Mouse (Mus musculus): ENCODE results near the gene Tnr. TPM values are rescaled to one million over a fixed set of nuclear protein-coding genes. Genes with fewer than 3 reads are reported as not detected.

Gene Tnr
- polyA plus RNA-seq (2012; rRNA removed): 0.03 TPM in 2 replicates

DNA sequence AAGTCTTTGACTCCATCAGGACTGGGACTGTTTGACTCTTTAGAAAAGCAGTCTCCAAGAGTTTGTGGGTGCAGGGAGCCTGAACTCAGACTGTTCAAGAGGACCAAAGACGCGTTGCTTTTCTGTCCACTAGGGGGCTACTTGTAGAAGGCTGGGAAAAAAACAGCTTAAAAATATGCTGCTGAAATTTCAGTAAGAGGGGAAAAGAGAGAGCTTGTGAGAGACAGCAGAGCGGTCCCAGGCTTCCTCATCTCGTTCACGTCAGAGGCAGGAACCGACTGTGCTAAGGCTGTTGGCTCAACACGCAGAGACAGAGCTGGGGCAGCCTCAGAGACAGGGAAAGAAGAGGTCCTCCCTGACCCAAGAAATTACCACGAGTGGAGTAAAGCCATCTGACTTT lies at the start of gene Tnr:
TSS of gene Tnr (plus strand) at position 192 of the 400 bp plus-strand sequence.
- Histone ChIP-seq H3K27me3 (replicated peaks; ENCODE audit: control insufficient read depth, insufficient read depth, low read length) (no peaks in the 10 kb centered on the region), H3K4me3 (ENCODE audit: insufficient read depth, low read depth, low read length) (no peak within 1 kb of the TSS), H3K27ac (ENCODE audit: insufficient read depth, low read depth, low read length) (no peak within 1 kb of the TSS), H3K36me3 (ENCODE audit: control insufficient read depth, insufficient read depth, low read length) (no peaks in the 10 kb centered on the region), H3K4me1 (ENCODE audit: control insufficient read depth, insufficient read depth, low read length) (no peaks in the 10 kb centered on the region)
- TF ChIP-seq CTCF (conservative IDR thresholded peaks at IDR 0.05; ENCODE audit: insufficient read depth, insufficient read length, low read depth, low read length) (0 out of 2 replicates have a peak, but pooled peaks have one; percentile 15), POLR2A (IDR thresholded peaks at IDR 0.05; ENCODE audit: low read depth, low read length) (no peak)
- DNase-seq: peak; percentile 42
- WGBS: 2% methylated on average over 8 of the region's 8 CpGs

- 78% methylated on average over 4 of the region's 4 CpGs for WGBS
- Histone ChIP-seq H3K27ac (ENCODE audit: insufficient read depth, low read depth, low read length) (no peak overlapping the region), H3K27me3 (replicated peaks; ENCODE audit: control insufficient read depth, insufficient read depth, low read length) (no peaks in the 10 kb centered on the region), H3K36me3 (ENCODE audit: control insufficient read depth, insufficient read depth, low read length) (no peaks in the 10 kb centered on the region), H3K4me3 (ENCODE audit: insufficient read depth, low read depth, low read length) (no peak overlapping the region), H3K4me1 (ENCODE audit: control insufficient read depth, insufficient read depth, low read length) (no peaks in the 10 kb centered on the region)
- no peak for TF ChIP-seq CTCF (conservative IDR thresholded peaks at IDR 0.05; ENCODE audit: insufficient read depth, insufficient read length, low read depth, low read length)
- TF ChIP-seq POLR2A (IDR thresholded peaks at IDR 0.05; ENCODE audit: low read depth, low read length): no peak
- no peak for DNase-seq
Measured at GRCm38 (mm10) chr1:159489853-159490435, 33.6 kb upstream of the Tnr start.

- Histone ChIP-seq H3K4me1 (ENCODE audit: control insufficient read depth, insufficient read depth, low read length) (no peaks in the 10 kb centered on the region), H3K4me3 (ENCODE audit: insufficient read depth, low read depth, low read length) (no peak overlapping the region), H3K36me3 (ENCODE audit: control insufficient read depth, insufficient read depth, low read length) (no peaks in the 10 kb centered on the region), H3K27me3 (replicated peaks; ENCODE audit: control insufficient read depth, insufficient read depth, low read length) (no peaks in the 10 kb centered on the region; the same call in 1 of the 2 replicates), H3K27ac (ENCODE audit: insufficient read depth, low read depth, low read length) (no peak overlapping the region)
- TF ChIP-seq POLR2A (IDR thresholded peaks at IDR 0.05; ENCODE audit: low read depth, low read length) (no peak), CTCF (conservative IDR thresholded peaks at IDR 0.05; ENCODE audit: insufficient read depth, insufficient read length, low read depth, low read length) (no peak)
- DNase-seq: no peak
- WGBS: 73% methylated on average over 4 of the region's 4 CpGs
Measured at GRCm38 (mm10) chr1:159492536-159492935, 31.0 kb upstream of the Tnr start.

GRCm38 (mm10) chr1:159493720-159494499 lies 29.7 kb upstream of the Tnr start:
- no peaks in the 10 kb centered on the region for H3K4me1 ChIP-seq (ENCODE audit: control insufficient read depth, insufficient read depth, low read length)
- TF ChIP-seq POLR2A (IDR thresholded peaks at IDR 0.05; ENCODE audit: low read depth, low read length): no peak
- no peak for TF ChIP-seq CTCF (conservative IDR thresholded peaks at IDR 0.05; ENCODE audit: insufficient read depth, insufficient read length, low read depth, low read length)
- peak; percentile 15 for DNase-seq
- H3K27me3 ChIP-seq (replicated peaks; ENCODE audit: control insufficient read depth, insufficient read depth, low read length): no peaks in the 10 kb centered on the region; the same call in 1 of the 2 replicates
- H3K27ac ChIP-seq (ENCODE audit: insufficient read depth, low read depth, low read length): no peak overlapping the region
- H3K4me3 ChIP-seq (ENCODE audit: insufficient read depth, low read depth, low read length): no peak overlapping the region
- 58% methylated on average over 5 of the region's 5 CpGs for WGBS
- H3K36me3 ChIP-seq (ENCODE audit: control insufficient read depth, insufficient read depth, low read length): no peaks in the 10 kb centered on the region

GRCm38 (mm10) chr1:159498236-159498635 lies 25.3 kb upstream of the Tnr start:
- Histone ChIP-seq H3K36me3 (ENCODE audit: control insufficient read depth, insufficient read depth, low read length) (no peaks in the 10 kb centered on the region), H3K4me3 (ENCODE audit: insufficient read depth, low read depth, low read length) (no peak overlapping the region), H3K27ac (ENCODE audit: insufficient read depth, low read depth, low read length) (no peak overlapping the region), H3K4me1 (ENCODE audit: control insufficient read depth, insufficient read depth, low read length) (no peaks in the 10 kb centered on the region), H3K27me3 (replicated peaks; ENCODE audit: control insufficient read depth, insufficient read depth, low read length) (no peaks in the 10 kb centered on the region; the same call in 1 of the 2 replicates)
- 90% methylated on average over 2 of the region's 2 CpGs for WGBS
- TF ChIP-seq POLR2A (IDR thresholded peaks at IDR 0.05; ENCODE audit: low read depth, low read length) (no peak), CTCF (conservative IDR thresholded peaks at IDR 0.05; ENCODE audit: insufficient read depth, insufficient read length, low read depth, low read length) (no peak)
- DNase-seq: no peak

- no peak for DNase-seq
- Histone ChIP-seq H3K36me3 (ENCODE audit: control insufficient read depth, insufficient read depth, low read length) (no peaks in the 10 kb centered on the region), H3K4me3 (ENCODE audit: insufficient read depth, low read depth, low read length) (no peak overlapping the region), H3K27me3 (replicated peaks; ENCODE audit: control insufficient read depth, insufficient read depth, low read length) (no peaks in the 10 kb centered on the region; the same call in 1 of the 2 replicates), H3K4me1 (ENCODE audit: control insufficient read depth, insufficient read depth, low read length) (no peaks in the 10 kb centered on the region), H3K27ac (ENCODE audit: insufficient read depth, low read depth, low read length) (no peak overlapping the region)
- TF ChIP-seq POLR2A (IDR thresholded peaks at IDR 0.05; ENCODE audit: low read depth, low read length) (no peak), CTCF (conservative IDR thresholded peaks at IDR 0.05; ENCODE audit: insufficient read depth, insufficient read length, low read depth, low read length) (no peak)
- 73% methylated on average over 4 of the region's 4 CpGs for WGBS
Measured at GRCm38 (mm10) chr1:159499806-159500460, 23.6 kb upstream of the Tnr start.

- Histone ChIP-seq H3K27ac (ENCODE audit: insufficient read depth, low read depth, low read length) (no peak overlapping the region), H3K36me3 (ENCODE audit: control insufficient read depth, insufficient read depth, low read length) (no peaks in the 10 kb centered on the region), H3K4me1 (ENCODE audit: control insufficient read depth, insufficient read depth, low read length) (no peaks in the 10 kb centered on the region), H3K27me3 (replicated peaks; ENCODE audit: control insufficient read depth, insufficient read depth, low read length) (no peaks in the 10 kb centered on the region), H3K4me3 (ENCODE audit: insufficient read depth, low read depth, low read length) (no peak overlapping the region)
- 79% methylated on average over 4 of the region's 4 CpGs for WGBS
- TF ChIP-seq CTCF (conservative IDR thresholded peaks at IDR 0.05; ENCODE audit: insufficient read depth, insufficient read length, low read depth, low read length): no peak
- no peak for TF ChIP-seq POLR2A (IDR thresholded peaks at IDR 0.05; ENCODE audit: low read depth, low read length)
- DNase-seq: no peak
Measured at GRCm38 (mm10) chr1:159501911-159502310, 21.7 kb upstream of the Tnr start.
